Mouse (Mus musculus): ENCODE measurements around the gene Rbms3. TPM values are rescaled to one million over a fixed set of nuclear protein-coding genes. Genes with fewer than 3 reads are reported as not detected.

Rbms3 gene
- total RNA-seq, 1 experiment, result 2.2 TPM

DNA sequence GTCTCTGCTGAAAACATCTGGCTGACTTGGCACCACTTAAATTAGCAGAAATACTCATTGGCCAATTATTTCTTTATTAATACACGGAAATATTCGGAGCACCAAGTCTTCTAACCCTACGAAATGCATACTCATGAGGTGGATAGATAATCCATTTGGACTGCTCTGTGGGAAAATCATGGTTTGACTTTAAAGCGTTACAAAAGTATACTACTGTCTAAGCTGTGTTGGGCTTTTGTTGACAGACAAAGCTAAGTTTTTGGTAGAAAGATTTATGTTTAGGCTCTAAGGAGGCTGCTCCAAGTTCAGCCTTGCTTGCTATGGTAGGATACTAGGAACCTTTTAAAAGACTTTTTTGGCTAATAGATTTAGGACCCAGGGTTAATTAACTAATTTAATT, 979.8 kb downstream of the Rbms3 start:
- TF ChIP-seq HCFC1 (IDR thresholded peaks at IDR 0.05; ENCODE audit: borderline replicate concordance, insufficient read depth, low read length) (no peak), MAFK (IDR thresholded peaks at IDR 0.05; ENCODE audit: insufficient read depth, low read depth, low read length) (no peak), ZNF384 (IDR thresholded peaks at IDR 0.05; ENCODE audit: low read depth, low read length) (no peak), ZC3H11A (IDR thresholded peaks at IDR 0.05; ENCODE audit: borderline replicate concordance, low read depth, low read length) (no peak), CHD2 (IDR thresholded peaks at IDR 0.05; ENCODE audit: low read depth, low read length) (no peak)
- H3K36me3 ChIP-seq (ENCODE audit: control insufficient read depth, insufficient read depth, low read length, poor library complexity, severe bottlenecking), result no peaks in the 10 kb centered on the region
- H3K9ac ChIP-seq (ENCODE audit: insufficient read depth, low read depth, low read length, poor library complexity, severe bottlenecking), result no peak overlapping the region
- DNase-seq (ENCODE audit: low read depth, low spot score), result no peak
- no peaks in the 10 kb centered on the region for H3K9me3 ChIP-seq (ENCODE audit: control insufficient read depth, insufficient read depth, low read depth, low read length)
- H3K4me3 ChIP-seq (ENCODE audit: insufficient read depth in 1 of 2, low read depth in 1 of 2, low read length in 2 of 2, poor library complexity in 1 of 2, severe bottlenecking in 1 of 2), result no peak overlapping the region
- H3K4me1 ChIP-seq (ENCODE audit: control insufficient read depth in 2 of 2, insufficient read depth in 2 of 2, low read length in 2 of 2, poor library complexity in 1 of 2), result peaks cover 3 to 4% of the 10 kb centered on the region in 2 experiments; a peak in 2 of 4 replicates
- in situ Hi-C loops (cut with MboI; ENCODE audit: low sequenced_read_pairs in 2 of 2, unreplicated experiment in 2 of 2), result no loop called here
- H3K27ac ChIP-seq (ENCODE audit: insufficient read depth, low read depth, low read length, poor library complexity, severe bottlenecking), result no peak overlapping the region

DNA sequence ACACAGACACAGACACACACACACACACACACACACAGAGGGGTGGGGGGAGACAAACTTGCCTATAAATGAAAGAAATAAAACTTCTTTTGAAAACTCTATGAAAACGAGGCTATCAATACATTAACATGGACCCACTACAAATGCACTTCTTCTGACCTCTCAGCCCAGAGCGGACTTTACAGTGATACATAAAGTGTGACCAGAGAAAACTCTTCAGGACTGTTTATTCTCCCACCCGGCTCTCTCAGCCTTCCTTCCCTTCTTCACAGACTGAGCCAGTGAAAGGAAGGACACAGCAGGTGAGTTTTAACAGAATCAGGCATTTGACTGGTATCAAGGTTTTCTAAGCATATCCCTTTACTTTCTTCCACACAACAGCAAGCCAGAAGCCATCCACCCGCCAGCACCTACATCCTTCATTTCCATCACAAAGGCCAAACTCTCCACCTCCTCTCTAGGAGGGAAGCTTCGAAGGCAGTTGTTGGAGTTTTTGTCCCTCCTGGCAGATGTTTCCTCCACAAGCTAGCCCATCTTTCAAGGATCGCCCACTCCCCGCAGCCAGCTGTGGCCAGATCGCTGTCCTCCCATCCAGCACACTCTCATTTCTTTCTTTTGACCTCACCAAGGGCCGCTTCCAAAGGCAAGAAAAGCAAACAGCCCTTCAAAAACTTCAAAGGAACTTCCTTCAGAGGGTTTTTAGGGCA, 980.5 kb downstream of the Rbms3 start:
- no peak overlapping the region for H3K4me3 ChIP-seq (ENCODE audit: insufficient read depth in 1 of 2, low read depth in 1 of 2, low read length in 2 of 2, poor library complexity in 1 of 2, severe bottlenecking in 1 of 2)
- no peak overlapping the region for H3K27ac ChIP-seq (ENCODE audit: insufficient read depth, low read depth, low read length, poor library complexity, severe bottlenecking)
- H3K4me1 ChIP-seq (ENCODE audit: control insufficient read depth in 2 of 2, insufficient read depth in 2 of 2, low read length in 2 of 2, poor library complexity in 1 of 2), result peaks cover 3 to 4% of the 10 kb centered on the region in 2 experiments; a peak in 2 of 4 replicates
- in situ Hi-C loops (cut with MboI; ENCODE audit: low sequenced_read_pairs in 2 of 2, unreplicated experiment in 2 of 2), result no loop called here
- no peaks in the 10 kb centered on the region for H3K36me3 ChIP-seq (ENCODE audit: control insufficient read depth, insufficient read depth, low read length, poor library complexity, severe bottlenecking)
- peak; percentile 62 for DNase-seq (ENCODE audit: low read depth, low spot score)
- no peak overlapping the region for H3K9ac ChIP-seq (ENCODE audit: insufficient read depth, low read depth, low read length, poor library complexity, severe bottlenecking)
- TF ChIP-seq ZC3H11A (IDR thresholded peaks at IDR 0.05; ENCODE audit: borderline replicate concordance, low read depth, low read length), result 0 out of 2 replicates have a peak, but pooled peaks have one; percentile 7
- TF ChIP-seq CHD2 (IDR thresholded peaks at IDR 0.05; ENCODE audit: low read depth, low read length), result no peak
- no peaks in the 10 kb centered on the region for H3K9me3 ChIP-seq (ENCODE audit: control insufficient read depth, insufficient read depth, low read depth, low read length)

DNA sequence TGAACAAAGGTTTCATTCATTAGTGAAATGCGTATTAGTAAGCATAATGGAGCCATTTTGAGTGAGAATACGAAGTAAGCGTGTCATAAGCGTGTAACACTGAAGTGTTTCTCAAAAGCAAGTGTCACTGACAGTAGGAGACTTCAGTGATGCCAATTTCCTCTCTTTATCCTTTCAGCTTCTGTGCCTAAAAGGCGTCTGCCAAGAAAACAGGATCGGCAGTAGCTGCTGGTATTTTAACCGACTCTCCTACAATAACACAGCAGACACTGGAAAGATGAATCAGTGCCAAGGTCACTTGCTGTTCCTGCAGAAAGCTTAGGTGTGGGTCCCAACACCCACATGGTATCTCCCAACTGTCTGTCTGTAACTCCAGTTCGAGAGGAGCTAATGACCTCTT, 985.1 kb downstream of the Rbms3 start:
- no peaks in the 10 kb centered on the region for H3K9me3 ChIP-seq (ENCODE audit: control insufficient read depth, insufficient read depth, low read depth, low read length)
- no peak for DNase-seq (ENCODE audit: low read depth, low spot score)
- TF ChIP-seq ZC3H11A (IDR thresholded peaks at IDR 0.05; ENCODE audit: borderline replicate concordance, low read depth, low read length) (no peak), HCFC1 (IDR thresholded peaks at IDR 0.05; ENCODE audit: borderline replicate concordance, insufficient read depth, low read length) (no peak), MAFK (IDR thresholded peaks at IDR 0.05; ENCODE audit: insufficient read depth, low read depth, low read length) (no peak), CHD2 (IDR thresholded peaks at IDR 0.05; ENCODE audit: low read depth, low read length) (no peak), ZNF384 (IDR thresholded peaks at IDR 0.05; ENCODE audit: low read depth, low read length) (no peak)
- no peak overlapping the region for H3K27ac ChIP-seq (ENCODE audit: insufficient read depth, low read depth, low read length, poor library complexity, severe bottlenecking)
- H3K4me3 ChIP-seq (ENCODE audit: insufficient read depth in 1 of 2, low read depth in 1 of 2, low read length in 2 of 2, poor library complexity in 1 of 2, severe bottlenecking in 1 of 2), result no peak overlapping the region
- H3K9ac ChIP-seq (ENCODE audit: insufficient read depth, low read depth, low read length, poor library complexity, severe bottlenecking), result no peak overlapping the region
- in situ Hi-C loops (cut with MboI; ENCODE audit: low sequenced_read_pairs in 2 of 2, unreplicated experiment in 2 of 2), result no loop called here
- peaks cover 0 to 4% of the 10 kb centered on the region in 2 experiments; a peak in 1 of 4 replicates for H3K4me1 ChIP-seq (ENCODE audit: control insufficient read depth in 2 of 2, insufficient read depth in 2 of 2, low read length in 2 of 2, poor library complexity in 1 of 2)
- H3K36me3 ChIP-seq (ENCODE audit: control insufficient read depth, insufficient read depth, low read length, poor library complexity, severe bottlenecking), result no peaks in the 10 kb centered on the region

DNA sequence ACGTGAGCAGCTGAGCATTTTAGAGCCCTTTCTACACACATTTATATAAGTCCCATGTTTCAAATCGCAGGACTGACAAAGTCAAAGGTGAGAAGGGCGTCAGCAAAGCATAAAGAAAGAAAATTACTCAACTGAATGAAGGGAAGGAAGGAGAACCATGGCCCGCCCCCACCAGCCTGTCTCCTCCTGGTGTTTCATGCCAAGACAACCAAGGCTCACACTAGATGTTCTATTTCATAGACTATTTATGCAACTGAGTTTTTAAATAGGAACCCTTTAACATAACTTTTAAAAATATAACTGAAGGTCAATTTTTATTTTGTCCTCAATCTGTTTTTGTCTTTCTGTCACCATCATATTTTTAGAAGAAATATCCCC, 989.4 kb downstream of the Rbms3 start:
- peaks cover 0 to 2% of the 10 kb centered on the region in 2 experiments; a peak in 1 of 4 replicates for H3K4me1 ChIP-seq (ENCODE audit: control insufficient read depth in 2 of 2, insufficient read depth in 2 of 2, low read length in 2 of 2, poor library complexity in 1 of 2)
- no peak for DNase-seq (ENCODE audit: low read depth, low spot score)
- H3K36me3 ChIP-seq (ENCODE audit: control insufficient read depth, insufficient read depth, low read length, poor library complexity, severe bottlenecking), result no peaks in the 10 kb centered on the region
- H3K9me3 ChIP-seq (ENCODE audit: control insufficient read depth, insufficient read depth, low read depth, low read length), result no peaks in the 10 kb centered on the region
- no peak overlapping the region for H3K4me3 ChIP-seq (ENCODE audit: insufficient read depth in 1 of 2, low read depth in 1 of 2, low read length in 2 of 2, poor library complexity in 1 of 2, severe bottlenecking in 1 of 2)
- TF ChIP-seq MAFK (IDR thresholded peaks at IDR 0.05; ENCODE audit: insufficient read depth, low read depth, low read length) (no peak), CHD2 (IDR thresholded peaks at IDR 0.05; ENCODE audit: low read depth, low read length) (no peak), ZC3H11A (IDR thresholded peaks at IDR 0.05; ENCODE audit: borderline replicate concordance, low read depth, low read length) (no peak), HCFC1 (IDR thresholded peaks at IDR 0.05; ENCODE audit: borderline replicate concordance, insufficient read depth, low read length) (no peak), ZNF384 (IDR thresholded peaks at IDR 0.05; ENCODE audit: low read depth, low read length) (no peak)
- in situ Hi-C loops (cut with MboI; ENCODE audit: low sequenced_read_pairs in 2 of 2, unreplicated experiment in 2 of 2), result no loop called here
- H3K27ac ChIP-seq (ENCODE audit: insufficient read depth, low read depth, low read length, poor library complexity, severe bottlenecking), result no peak overlapping the region
- no peak overlapping the region for H3K9ac ChIP-seq (ENCODE audit: insufficient read depth, low read depth, low read length, poor library complexity, severe bottlenecking)

Measured in ES-E14 (cell line).